Mouse (Mus musculus) lung, embryonic 15.5 days (tissue): ENCODE data around the gene Atxn2. TPM values are rescaled to one million over a fixed set of nuclear protein-coding genes. Genes with fewer than 3 reads are reported as not detected.
"Not testable (repeated sequence)": the region's sequence is repeated elsewhere in the genome, so short reads cannot be mapped to it uniquely, and the experiment has no call there.

Source experiments
- ATAC-seq: fragments of 200-750 bp; cut with Nextera tagmentation; 2 replicates; pipeline ENCODE4 v1.8.0; 2017; ENCODE audit warnings: moderate number of reproducible peaks, borderline replicate concordance; ENCODE audit not compliant: low FRiP score, low TSS enrichment; ENCODE audit errors: extremely low read depth
- H3K27ac ChIP-seq: fragments of 300-500 bp; sonication (generic); 2 replicates; pipeline ENCODE4 v1.5.1; 2015; ENCODE audit warnings: moderate library complexity, mild to moderate bottlenecking, inconsistent platforms
- H3K27me3 ChIP-seq: fragments of 300-500 bp; sonication (generic); 2 replicates; pipeline ENCODE4 v1.6.1; 2015; ENCODE audit warnings: inconsistent platforms
- H3K36me3 ChIP-seq: fragments of 300-500 bp; sonication (generic); 2 replicates; pipeline ENCODE4 v1.6.1; 2015; ENCODE audit warnings: inconsistent platforms
- H3K4me1 ChIP-seq: fragments of 300-500 bp; sonication (generic); 2 replicates; pipeline ENCODE4 v1.6.1; 2015; ENCODE audit warnings: inconsistent platforms
- H3K4me2 ChIP-seq: fragments of 300-500 bp; sonication (generic); 2 replicates; pipeline ENCODE4 v1.6.1; 2015; ENCODE audit warnings: inconsistent platforms, mild to moderate bottlenecking, moderate library complexity
- H3K4me3 ChIP-seq: fragments of 300-500 bp; sonication (generic); 2 replicates; pipeline ENCODE4 v1.5.1; 2015; ENCODE audit warnings: mild to moderate bottlenecking, inconsistent platforms
- H3K9ac ChIP-seq: fragments of 300-500 bp; sonication (generic); 2 replicates; pipeline ENCODE4 v1.6.1; 2015; ENCODE audit warnings: inconsistent platforms
- H3K9me3 ChIP-seq: fragments of 300-500 bp; sonication (generic); 2 replicates; pipeline ENCODE4 v1.6.1; 2016; ENCODE audit warnings: inconsistent platforms
- WGBS: fragments of 180-500 bp; shearing (Covaris S2); methylation state at CpG from one replicate; pipeline ENCODE4 v1.1.7; 2015; 5-methylcytosine and 5-hydroxymethylcytosine counted together
- polyA plus RNA-seq: library from polyadenylated mRNA; unstranded; fragments of >200 nt; fragmentation: Nextera tagmentation; extraction: Ambion mirVana; gene quantifications from 2 replicates; pipeline ENCODE4 v1.2.1, GENCODE M21; 2015

Atxn2 gene
- polyA plus RNA-seq, 1 experiment from 2014 or later, result 60.8 TPM

- Histone ChIP-seq H3K4me3 (no peak overlapping the region), H3K36me3 (peaks cover 12% of the 10 kb centered on the region), H3K27ac (peak overlapping the region; percentile 66), H3K9ac (no peak overlapping the region), H3K9me3 (no peaks in the 10 kb centered on the region), H3K27me3 (no peaks in the 10 kb centered on the region), H3K4me1 (0 out of 2 replicates have a peak, but pooled peaks cover 6% of the 10 kb centered on the region), H3K4me2 (no peak overlapping the region)
- ATAC-seq, result peak; percentile 62; the same call in 1 of the 2 replicates
- WGBS, result 53% methylated on average over 7 of the region's 7 CpGs
These were observed 20.5 kb upstream of the Atxn2 start for GRCm38 (mm10) chr5:121690482-121691211.

DNA sequence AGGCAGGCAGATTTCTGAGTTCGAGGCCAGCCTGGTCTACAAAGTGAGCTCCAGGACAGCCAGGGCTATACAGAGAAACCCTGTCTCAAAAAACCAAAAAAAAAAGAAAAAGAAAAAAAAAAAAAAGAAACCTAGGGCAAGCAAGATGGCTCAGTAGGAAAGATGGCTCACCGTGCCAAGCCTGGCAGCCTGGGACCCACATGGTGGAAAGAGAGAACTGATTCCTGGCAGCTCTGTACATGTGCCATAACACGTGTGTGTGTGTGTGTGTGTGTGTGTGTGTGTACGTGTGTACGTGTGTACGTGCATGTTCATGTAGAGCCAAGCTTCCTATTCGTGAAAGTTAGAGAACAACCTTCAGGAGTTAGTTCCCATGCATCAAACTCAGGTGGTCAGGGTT is 19.7 kb upstream of the Atxn2 start:
- H3K9me3 ChIP-seq, H3K27me3 ChIP-seq, H3K27ac ChIP-seq, H3K36me3 ChIP-seq, H3K4me1 ChIP-seq, H3K9ac ChIP-seq, H3K4me2 ChIP-seq, ATAC-seq, H3K4me3 ChIP-seq: not testable (repeated sequence)
- WGBS, result 88% methylated on average over 7 of the region's 7 CpGs

- WGBS, result 73% methylated on average over 4 of the region's 4 CpGs
- no peak overlapping the region for H3K9ac ChIP-seq
- 0 out of 2 replicates have a peak, but pooled peaks cover 6% of the 10 kb centered on the region for H3K4me1 ChIP-seq
- H3K27ac ChIP-seq, result no peak overlapping the region
- H3K4me3 ChIP-seq, result no peak overlapping the region
- no peaks in the 10 kb centered on the region for H3K36me3 ChIP-seq
- H3K27me3 ChIP-seq, result no peaks in the 10 kb centered on the region
- no peak for ATAC-seq
- H3K4me2 ChIP-seq, result no peak overlapping the region
- no peaks in the 10 kb centered on the region for H3K9me3 ChIP-seq
These were observed 18.2 kb upstream of the Atxn2 start for GRCm38 (mm10) chr5:121692897-121693296.

DNA sequence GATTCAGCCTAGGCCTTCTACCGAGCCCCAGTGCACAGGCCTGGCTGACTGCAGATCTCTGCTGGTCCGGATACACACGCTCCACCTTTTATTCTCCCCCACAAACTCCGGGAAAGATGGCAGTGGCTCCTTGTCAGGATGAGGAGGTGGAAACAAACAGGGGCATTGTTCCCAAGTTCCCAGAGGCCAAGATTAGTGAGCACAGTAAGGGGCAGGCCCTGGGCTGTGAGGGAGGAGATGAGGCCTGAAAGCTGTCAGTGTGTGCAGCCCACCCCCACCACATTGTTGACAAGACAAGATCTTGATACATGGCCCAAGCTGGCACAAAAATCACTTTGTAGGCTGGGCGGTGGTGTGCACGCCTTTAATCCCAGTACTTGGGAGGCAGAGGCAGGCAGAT is 14.4 kb upstream of the Atxn2 start:
- ATAC-seq, result no peak
- Histone ChIP-seq H3K27ac (no peak overlapping the region), H3K9ac (no peak overlapping the region), H3K4me1 (peaks cover 5% of the 10 kb centered on the region), H3K9me3 (no peaks in the 10 kb centered on the region), H3K36me3 (no peaks in the 10 kb centered on the region), H3K4me2 (no peak overlapping the region), H3K4me3 (no peak overlapping the region), H3K27me3 (no peaks in the 10 kb centered on the region)
- 64% methylated on average over 6 of the region's 6 CpGs for WGBS

- WGBS, result 36% methylated on average over 5 of the region's 5 CpGs
- Histone ChIP-seq H3K27ac (no peak overlapping the region), H3K9me3 (no peaks in the 10 kb centered on the region), H3K4me2 (peak overlapping the region; percentile 40; the same call in 1 of the 2 replicates), H3K4me1 (peaks cover 6% of the 10 kb centered on the region), H3K9ac (no peak overlapping the region), H3K36me3 (no peaks in the 10 kb centered on the region), H3K27me3 (no peaks in the 10 kb centered on the region), H3K4me3 (no peak overlapping the region)
- no peak for ATAC-seq
These were observed 11.2 kb upstream of the Atxn2 start for GRCm38 (mm10) chr5:121699891-121700290.

DNA sequence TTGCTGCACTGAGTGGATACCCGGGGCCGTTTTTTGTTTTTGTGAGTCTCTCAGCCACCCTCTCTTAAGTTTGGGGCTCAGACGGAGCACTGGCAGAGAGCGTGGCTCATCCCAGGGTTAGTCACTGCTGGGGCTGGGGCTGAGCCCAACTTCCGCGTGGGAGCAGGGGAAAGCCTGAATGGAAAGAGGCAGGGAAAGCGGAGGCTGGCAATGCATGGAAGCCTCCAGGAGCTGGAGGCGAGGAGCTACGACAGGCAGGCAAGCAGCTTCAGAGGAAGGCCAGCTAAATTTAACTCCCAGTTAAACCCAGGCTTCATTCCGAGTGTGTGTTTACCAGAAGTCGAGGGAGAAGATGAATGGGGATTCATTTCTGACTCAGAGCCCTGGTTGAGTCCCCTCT is 10.6 kb upstream of the Atxn2 start:
- H3K4me1 ChIP-seq, result peaks cover 8% of the 10 kb centered on the region
- H3K9ac ChIP-seq, result no peak overlapping the region
- no peak overlapping the region for H3K4me3 ChIP-seq
- WGBS, result 15% methylated on average over 11 of the region's 11 CpGs
- peak overlapping the region; percentile 40 for H3K4me2 ChIP-seq
- no peaks in the 10 kb centered on the region for H3K9me3 ChIP-seq
- no peak overlapping the region for H3K27ac ChIP-seq
- H3K27me3 ChIP-seq, result no peaks in the 10 kb centered on the region
- no peak for ATAC-seq
- H3K36me3 ChIP-seq, result no peaks in the 10 kb centered on the region

DNA sequence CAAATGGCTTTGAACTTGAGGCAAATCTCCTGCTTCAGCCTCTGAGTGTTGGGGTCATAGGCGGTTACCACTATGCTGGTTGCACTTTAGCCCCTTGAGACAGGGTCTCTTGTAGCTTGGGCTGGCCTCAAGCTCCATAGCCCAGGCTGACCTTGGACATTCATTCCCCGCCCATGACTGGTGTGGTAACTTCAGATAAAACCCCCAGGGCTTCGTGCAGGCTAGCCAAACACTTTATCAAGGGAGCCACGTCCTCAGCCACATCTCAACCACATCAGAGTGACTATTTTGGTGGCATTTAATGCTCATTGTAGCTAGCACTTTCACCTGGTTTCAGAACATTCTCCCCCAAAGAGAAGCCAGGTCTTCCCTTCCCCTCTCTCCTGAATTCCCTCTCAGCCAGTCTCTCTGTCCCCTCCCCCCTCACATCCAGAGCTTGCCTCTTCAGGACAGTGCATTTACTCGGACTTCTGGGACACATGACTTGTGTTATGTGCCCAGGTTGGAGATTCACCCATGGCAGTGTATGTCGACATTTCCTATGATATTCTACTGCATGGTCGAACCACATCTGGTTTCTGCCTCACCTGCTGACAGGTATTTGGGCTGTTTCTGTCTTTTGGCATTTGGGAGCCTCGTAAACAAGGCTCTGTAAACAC is 9.9 kb upstream of the Atxn2 start:
- no peak for ATAC-seq

GRCm38 (mm10) chr5:121703341-121703740 is 7.8 kb upstream of the Atxn2 start:
- Histone ChIP-seq H3K27me3 (no peaks in the 10 kb centered on the region), H3K9ac (no peak overlapping the region), H3K9me3 (no peaks in the 10 kb centered on the region), H3K36me3 (no peaks in the 10 kb centered on the region), H3K27ac (no peak overlapping the region), H3K4me1 (peaks cover 8% of the 10 kb centered on the region), H3K4me2 (no peak overlapping the region), H3K4me3 (no peak overlapping the region)
- 40% methylated on average over 1 of the region's 1 CpGs for WGBS
- no peak for ATAC-seq

More for the DNA sequence above, 9.9 kb upstream of the Atxn2 start:
- no peaks in the 10 kb centered on the region for H3K9me3 ChIP-seq
- no peak overlapping the region for H3K27ac ChIP-seq
- peaks cover 8% of the 10 kb centered on the region for H3K4me1 ChIP-seq
- H3K9ac ChIP-seq, result no peak overlapping the region
- H3K4me2 ChIP-seq, result no peak overlapping the region
- H3K4me3 ChIP-seq, result no peak overlapping the region
- no peaks in the 10 kb centered on the region for H3K27me3 ChIP-seq
- 39% methylated on average over 8 of the region's 8 CpGs for WGBS
- H3K36me3 ChIP-seq, result no peaks in the 10 kb centered on the region

DNA sequence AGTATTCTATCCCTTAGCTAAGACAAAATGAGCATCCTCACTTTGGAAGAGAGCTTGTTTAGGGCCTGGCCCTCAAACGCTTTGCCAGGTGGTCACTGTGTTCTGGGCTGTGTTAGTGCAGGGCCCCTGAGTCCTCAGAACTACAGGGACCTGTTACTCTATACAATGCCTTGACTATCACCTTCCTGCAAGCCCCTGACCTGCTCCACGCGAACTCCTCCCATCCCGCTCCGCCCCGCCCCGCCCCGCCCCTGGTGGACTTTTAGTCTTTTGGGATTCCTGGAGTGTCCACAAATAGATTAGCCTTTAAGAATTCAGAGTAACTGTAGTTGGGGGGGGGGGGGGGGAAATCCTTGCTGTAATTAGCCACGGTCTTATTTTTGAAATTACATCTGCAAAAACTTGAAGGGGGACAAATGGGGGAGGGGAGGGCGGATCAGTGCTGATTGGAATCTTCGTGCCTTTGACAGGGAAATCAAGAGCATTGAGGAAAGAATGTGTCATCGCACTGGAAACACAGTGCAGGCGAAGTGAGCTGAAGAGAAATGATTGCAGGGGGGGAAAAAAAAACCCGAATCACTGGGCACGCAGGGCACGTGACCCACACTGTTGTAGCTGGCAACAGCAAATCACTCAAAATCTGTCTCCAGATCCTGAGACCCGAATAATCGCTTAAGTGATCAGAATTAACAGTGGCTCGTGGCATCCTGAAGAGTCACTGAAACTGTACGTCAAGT is 6.5 kb upstream of the Atxn2 start:
- Histone ChIP-seq H3K36me3 (no peaks in the 10 kb centered on the region), H3K4me3 (peak overlapping the region; percentile 11; the same call in 1 of the 2 replicates), H3K4me2 (peak overlapping the region; percentile 52), H3K9ac (0 out of 2 replicates have a peak overlapping the region, but pooled peaks have one; percentile 5), H3K27ac (no peak overlapping the region), H3K4me1 (peaks cover 8% of the 10 kb centered on the region), H3K9me3 (no peaks in the 10 kb centered on the region), H3K27me3 (no peaks in the 10 kb centered on the region)
- ATAC-seq, result peak; percentile 49; the same call in 1 of the 2 replicates
- WGBS, result 6% methylated on average over 20 of the region's 20 CpGs

DNA sequence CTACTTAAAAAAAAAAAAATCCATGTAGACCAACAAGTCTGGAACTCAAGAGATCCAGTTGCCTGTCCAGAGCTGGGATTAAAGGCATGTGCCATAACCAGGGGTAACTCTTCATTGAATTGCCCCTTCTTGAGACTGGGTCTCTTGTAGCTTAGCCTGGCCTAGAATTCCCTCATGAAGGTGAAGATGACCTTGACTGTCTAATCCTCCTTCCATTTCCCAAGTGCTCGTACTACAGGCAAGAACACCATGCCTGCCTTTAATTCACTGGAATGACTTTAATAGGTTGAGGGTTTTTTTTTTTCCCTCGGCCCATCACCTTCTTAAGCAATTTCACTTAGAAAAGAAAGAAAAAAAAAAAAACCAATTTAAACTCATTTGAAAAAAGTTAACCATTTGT is 735 bp upstream of the Atxn2 start:
- H3K4me1 ChIP-seq, result peaks cover 14% of the 10 kb centered on the region
- 39% methylated on average over 2 of the region's 2 CpGs for WGBS
- no peaks in the 10 kb centered on the region for H3K27me3 ChIP-seq
- no peaks in the 10 kb centered on the region for H3K36me3 ChIP-seq
- no peak for ATAC-seq
- H3K9me3 ChIP-seq, result no peaks in the 10 kb centered on the region
- H3K9ac ChIP-seq, result no peak overlapping the region
- H3K4me2 ChIP-seq, result peak overlapping the region; percentile 77
- H3K27ac ChIP-seq, result no peak overlapping the region
- peak overlapping the region; percentile 99 for H3K4me3 ChIP-seq

GRCm38 (mm10) chr5:121710851-121711173 is 325 bp upstream of the Atxn2 start:
- WGBS, result under 1% methylated on average over 12 of the region's 12 CpGs
- no peak for ATAC-seq

GRCm38 (mm10) chr5:121711928-121712231 is 743 bp downstream of the Atxn2 start:
- no peaks in the 10 kb centered on the region for H3K36me3 ChIP-seq
- H3K4me3 ChIP-seq, result peak overlapping the region; percentile 99
- no peaks in the 10 kb centered on the region for H3K9me3 ChIP-seq
- WGBS, result 0% methylated on average over 18 of the region's 57 CpGs
- no peak for ATAC-seq
- peaks cover 25% of the 10 kb centered on the region for H3K4me1 ChIP-seq
- H3K4me2 ChIP-seq, result peak overlapping the region; percentile 78
- peak overlapping the region; percentile 97 for H3K27ac ChIP-seq
- peak overlapping the region; percentile 92 for H3K9ac ChIP-seq
- H3K27me3 ChIP-seq, result no peaks in the 10 kb centered on the region

More at GRCm38 (mm10) chr5:121710851-121711173, 325 bp upstream of the Atxn2 start:
- Histone ChIP-seq H3K27me3 (no peaks in the 10 kb centered on the region), H3K4me3 (peak overlapping the region; percentile 99), H3K9me3 (no peaks in the 10 kb centered on the region), H3K4me2 (peak overlapping the region; percentile 77), H3K9ac (peak overlapping the region; percentile 92), H3K4me1 (peaks cover 18% of the 10 kb centered on the region), H3K27ac (peak overlapping the region; percentile 97), H3K36me3 (no peaks in the 10 kb centered on the region)
